Mouse (Mus musculus) kidney, embryonic 14.5 days (tissue): ENCODE measurements around the gene Stk16. TPM values are rescaled to one million over a fixed set of nuclear protein-coding genes. Genes with fewer than 3 reads are reported as not detected.

Experiments used
- microRNA-seq: library from miRNA; unstranded; fragments of <30 nt; microRNA quantifications from one replicate; pipeline ENCODE4, GENCODE M21; 2016
- polyA plus RNA-seq: library from polyadenylated mRNA; unstranded; fragments of >200 nt; fragmentation: Nextera tagmentation; extraction: Ambion mirVana; gene quantifications from 2 replicates; pipeline ENCODE4 v1.2.1, GENCODE M21; 2014

Stk16 gene
- polyA plus RNA-seq, 1 experiment from 2014 or later = 129 TPM

Small RNA genes within 50 kb of the gene (microRNA-seq; reads per million reads assigned to microRNA genes)
- not detected for gene Gm27943

Other genes with a start within 250 kb of the Stk16 start
- gene Nhej1, start 85.6 kb upstream of the Stk16 start, polyA plus RNA-seq = 9.7 and 10.7 TPM in 2 replicates
- gene Slc23a3, start 76.9 kb upstream of the Stk16 start, polyA plus RNA-seq = 0.84 and 2.4 TPM in 2 replicates
- 25.8 and 35.7 TPM in 2 replicates for gene Cnppd1, start 68.1 kb upstream of the Stk16 start, polyA plus RNA-seq
- 36.6 and 56.0 TPM in 2 replicates for gene Retreg2, start 68.1 kb upstream of the Stk16 start, polyA plus RNA-seq
- 39.6 and 40.0 TPM in 2 replicates for gene Zfand2b, start 42.2 kb upstream of the Stk16 start, polyA plus RNA-seq
- 19.4 and 23.8 TPM in 2 replicates for gene Abcb6, start 30.4 kb upstream of the Stk16 start, polyA plus RNA-seq
- gene Ankzf1, start 18.7 kb upstream of the Stk16 start, polyA plus RNA-seq = 16.7 and 21.1 TPM in 2 replicates
- 18.5 and 26.0 TPM in 2 replicates for gene Atg9a, start 18.6 kb upstream of the Stk16 start, polyA plus RNA-seq
- gene Glb1l, start within 50 bp of the Stk16 start, polyA plus RNA-seq = 18.1 and 34.4 TPM in 2 replicates
- gene Tuba4a, start 9.0 kb downstream of the Stk16 start, polyA plus RNA-seq = 31.6 and 32.1 TPM in 2 replicates
- not detected in 2 replicates for gene A630095N17Rik, start 21.3 kb downstream of the Stk16 start, polyA plus RNA-seq
- gene Dnajb2, start 25.6 kb downstream of the Stk16 start, polyA plus RNA-seq = 13.2 and 14.4 TPM in 2 replicates
- gene Ptprn, start 53.7 kb downstream of the Stk16 start, polyA plus RNA-seq = 0.08 TPM in 1 of 2 replicates, not detected in the other
- not detected in 2 replicates for gene Resp18, start 67.6 kb downstream of the Stk16 start, polyA plus RNA-seq
- gene Dnpep, start 107.2 kb downstream of the Stk16 start, polyA plus RNA-seq = 146 and 150 TPM in 2 replicates
- gene Des, start 149.5 kb downstream of the Stk16 start, polyA plus RNA-seq = 41.5 and 51.6 TPM in 2 replicates
- 39.6 and 43.5 TPM in 2 replicates for gene Speg, start 164.5 kb downstream of the Stk16 start, polyA plus RNA-seq
- 65.2 and 67.6 TPM in 2 replicates for gene Gmppa, start 225.1 kb downstream of the Stk16 start, polyA plus RNA-seq
- 0.32 and 0.41 TPM in 2 replicates for gene Asic4, start 239.6 kb downstream of the Stk16 start, polyA plus RNA-seq